Mouse (Mus musculus) R1 (cell line): ENCODE measurements around the gene Zfp780b.
"Not testable (repeated sequence)": the region's sequence is repeated elsewhere in the genome, so short reads cannot be mapped to it uniquely, and the experiment has no call there.

Experiments
- DNase-seq: peaks from one replicate; pipeline ENCODE4 v3.0.0-alpha.2; 2018; ENCODE audit warnings: low read depth, low spot score

The Zfp780b gene

DNA sequence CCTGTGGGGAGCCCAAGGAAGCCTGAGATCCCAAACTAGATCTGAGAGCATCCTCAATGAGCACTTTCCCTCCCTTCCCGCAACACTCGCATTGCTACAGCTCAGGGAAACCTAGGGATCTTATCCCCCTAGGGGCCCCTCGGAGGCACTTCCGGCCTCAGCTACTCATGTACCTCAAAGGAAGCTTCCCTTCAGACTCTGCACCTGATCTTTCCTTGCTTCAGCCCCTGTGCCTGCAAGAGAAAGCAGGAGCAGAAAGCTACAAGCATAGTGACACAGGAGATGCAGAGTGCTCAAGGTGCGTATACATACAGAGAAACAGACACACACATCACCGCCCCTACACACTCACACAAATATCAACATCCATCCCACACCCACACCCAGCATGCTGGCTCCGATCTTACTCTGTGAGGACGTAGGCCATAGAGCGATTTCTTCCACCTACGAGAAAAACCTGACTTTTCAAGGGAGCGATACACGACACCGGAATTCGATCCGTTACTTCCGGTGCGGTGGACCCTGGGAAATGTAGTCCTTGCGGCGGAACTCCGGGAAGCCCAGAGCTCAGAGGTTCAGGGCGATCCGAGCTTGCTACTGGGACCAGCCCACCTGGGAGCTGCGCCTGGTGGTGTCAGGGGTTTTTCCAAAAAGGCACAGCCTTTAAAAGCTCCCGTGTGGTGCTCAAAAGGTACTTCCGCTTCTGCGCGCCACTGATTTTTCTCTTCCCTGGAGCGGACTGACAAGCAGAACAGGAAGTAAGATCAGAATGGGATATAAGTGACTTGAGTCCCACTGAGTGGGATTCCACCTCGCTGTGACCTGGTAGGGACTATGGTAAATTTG lies at the start of gene Zfp780b:
TSS of gene Zfp780b (minus strand) at position 489 of the 846 bp plus-strand sequence.
- peak; percentile 95 for DNase-seq

DNA sequence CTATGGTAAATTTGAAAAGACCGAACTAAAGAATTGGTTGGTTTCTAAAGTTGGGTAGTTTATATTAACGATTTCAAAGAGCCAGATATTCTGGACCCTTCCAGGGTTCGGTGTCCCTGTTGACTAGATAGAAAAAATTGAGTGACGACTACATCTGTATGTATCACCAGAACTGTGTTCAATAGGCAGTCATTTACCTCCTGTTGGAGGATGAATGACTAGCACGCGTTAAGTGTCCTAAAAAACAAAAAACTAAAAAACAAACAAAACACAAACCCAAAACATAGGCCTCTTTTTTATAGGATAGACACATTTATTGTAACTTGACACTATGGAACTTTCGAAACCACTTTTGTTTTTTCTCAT lies 35.5 kb upstream of the Zfp780b start:
- DNase-seq: no peak

- peak; percentile 90 for DNase-seq
Measured at GRCm38 (mm10) chr7:28013549-28014444, 34.8 kb upstream of the Zfp780b start, which contains the start of gene Zfp850. Zfp850 (minus strand) TSS chr7:28014115.

- DNase-seq: no peak
Measured at GRCm38 (mm10) chr7:28010271-28010670, 31.3 kb upstream of the Zfp780b start.

GRCm38 (mm10) chr7:27982197-27982596 lies 3.2 kb upstream of the Zfp780b start:
- DNase-seq: peak; percentile 44

DNA sequence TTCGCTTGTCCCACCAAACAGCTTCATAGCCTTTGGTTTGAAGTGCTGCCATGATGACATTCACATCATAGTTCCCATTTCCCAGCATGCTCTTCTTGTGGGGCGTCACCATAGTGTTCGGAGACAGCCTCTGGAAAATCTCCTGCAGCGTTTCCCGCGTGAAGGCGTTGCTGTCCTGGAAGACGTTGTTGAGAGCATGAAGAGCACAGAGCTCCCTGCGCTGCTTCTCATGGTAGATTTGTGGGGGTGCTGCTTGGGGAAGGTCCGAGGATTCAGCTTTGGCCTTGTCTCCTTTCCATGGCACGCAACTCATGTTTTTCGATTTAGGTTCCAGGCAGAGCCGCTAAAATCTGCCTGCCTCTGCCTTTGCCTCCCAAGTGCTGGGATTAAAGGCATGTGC lies 29.5 kb downstream of the Zfp780b start:
- not testable (repeated sequence) for DNase-seq

DNA sequence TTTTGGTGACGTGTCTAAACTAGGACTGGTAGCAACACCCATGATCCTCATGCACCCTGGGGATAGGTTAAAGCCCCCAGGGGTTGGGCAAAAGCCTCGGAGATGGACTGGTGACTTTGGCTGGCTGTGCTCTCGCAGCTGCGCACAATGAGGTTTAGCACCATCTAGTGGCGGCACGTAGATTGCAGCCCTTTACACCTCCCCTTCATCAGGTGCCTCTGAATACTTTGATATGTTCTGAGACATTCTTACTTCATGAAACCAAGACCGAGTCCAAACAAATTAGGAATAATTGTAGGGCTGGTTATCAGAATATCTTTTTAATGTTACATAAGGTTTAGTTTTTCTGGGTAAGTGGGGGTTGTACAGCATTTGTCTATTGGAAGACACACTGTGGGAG lies 37.1 kb downstream of the Zfp780b start:
- DNase-seq: not testable (repeated sequence)

- DNase-seq: not testable (repeated sequence)
Measured at GRCm38 (mm10) chr7:27933800-27934158, 45.2 kb downstream of the Zfp780b start.

DNA sequence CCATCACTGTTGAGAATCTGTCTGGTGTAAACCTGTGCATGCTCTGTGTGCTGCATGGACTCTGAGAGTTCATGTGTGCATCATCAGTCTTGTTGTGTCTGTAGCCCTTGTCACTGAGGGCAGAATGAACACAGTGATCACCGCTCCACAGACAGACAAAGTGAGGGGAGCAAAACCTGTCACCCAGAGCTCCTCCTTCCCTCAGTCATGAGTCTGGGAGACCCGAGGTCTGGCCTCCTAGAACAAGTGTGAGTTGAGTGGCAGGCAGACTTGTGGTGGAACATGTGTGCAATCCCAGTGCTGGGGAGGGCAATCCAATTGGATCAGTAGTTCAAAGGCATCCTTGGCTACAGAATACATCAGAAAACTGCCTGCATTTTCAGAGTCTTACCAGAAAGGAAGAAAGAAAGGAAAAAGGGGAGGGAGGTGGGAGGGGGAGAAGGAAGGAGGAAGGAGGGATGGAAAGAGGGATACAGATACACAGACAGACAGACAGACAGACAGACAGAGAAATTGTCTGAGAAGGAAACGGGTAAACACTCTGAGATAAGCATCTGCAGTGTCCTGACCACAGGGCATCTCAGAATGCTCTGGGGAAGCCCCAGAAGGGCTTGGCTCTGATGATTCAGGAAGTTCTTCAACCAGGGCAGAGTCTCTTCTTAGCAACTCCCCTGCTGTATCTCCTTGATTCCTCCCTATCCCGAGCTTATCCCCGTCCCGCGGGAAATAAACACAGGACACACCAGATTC lies 45.7 kb downstream of the Zfp780b start:
- no peak for DNase-seq

- DNase-seq: peak; percentile 85
Measured at GRCm38 (mm10) chr7:27928818-27929695, 49.9 kb downstream of the Zfp780b start, which contains the start of gene Zfp974. Zfp974 (minus strand) TSS chr7:27929460.

- DNase-seq: not testable (repeated sequence)
Measured at GRCm38 (mm10) chr7:27927041-27927440, 51.9 kb downstream of the Zfp780b start.

- not testable (repeated sequence) for DNase-seq
Measured at GRCm38 (mm10) chr7:27910952-27911351, 68.0 kb downstream of the Zfp780b start.
